Comparison of ENCODE assay signal across 15 mouse cellular contexts in genomic region chr5:139061680-139062079, GRCm38 (mm10).
"Had no signal": no experiment of that assay in that cellular context is flagged by ENCODE, and none has a peak within 500 bp of the region (broad histone marks: within the 10 kb centered on the region; RNA-seq: fewer than 3 reads in every experiment).

No protein-coding gene starts in this region.

- DNase-seq: kidney, postnatal 10 days; kidney, postnatal 4 days; lung, postnatal 14 days; right cerebral cortex, adult 18-20 months; thymus, postnatal 4 days had no signal

- H3K9me3 ChIP-seq: limb, embryonic 10.5 days; lung, embryonic 15.5 days; midbrain, embryonic 12.5 days; neural tube, embryonic 15.5 days had no signal

- H3K27ac ChIP-seq: layer of hippocampus, adult 2 months; left cerebral cortex, adult 2 months; limb, embryonic 10.5 days; lung, embryonic 15.5 days; macrophage; midbrain, embryonic 12.5 days; neural tube, embryonic 15.5 days; stomach, postnatal 0 days had no signal

- H3K9ac ChIP-seq: lung, embryonic 15.5 days; midbrain, embryonic 12.5 days; neural tube, embryonic 15.5 days had no signal

- H3K4me2 ChIP-seq: liver, embryonic 11.5 days; lung, embryonic 15.5 days; midbrain, embryonic 12.5 days; neural tube, embryonic 15.5 days had no signal

- H3K36me3 ChIP-seq: limb, embryonic 10.5 days; lung, embryonic 15.5 days; midbrain, embryonic 12.5 days had no signal

- H3K4me1 ChIP-seq: lung, embryonic 15.5 days; midbrain, embryonic 12.5 days had no signal

- H3K27me3 ChIP-seq: lung, embryonic 15.5 days; midbrain, embryonic 12.5 days; neural tube, embryonic 15.5 days had no signal

- H3K4me3 ChIP-seq: layer of hippocampus, adult 2 months; left cerebral cortex, adult 2 months; limb, embryonic 10.5 days; lung, embryonic 15.5 days; midbrain, embryonic 12.5 days; myocyte; neural tube, embryonic 15.5 days had no signal
